Mouse (Mus musculus): ENCODE results near the gene Pitpna.
A peak's percentile ranks its signal among the peaks of the same experiment; 100 is the strongest.

The Pitpna gene

DNA sequence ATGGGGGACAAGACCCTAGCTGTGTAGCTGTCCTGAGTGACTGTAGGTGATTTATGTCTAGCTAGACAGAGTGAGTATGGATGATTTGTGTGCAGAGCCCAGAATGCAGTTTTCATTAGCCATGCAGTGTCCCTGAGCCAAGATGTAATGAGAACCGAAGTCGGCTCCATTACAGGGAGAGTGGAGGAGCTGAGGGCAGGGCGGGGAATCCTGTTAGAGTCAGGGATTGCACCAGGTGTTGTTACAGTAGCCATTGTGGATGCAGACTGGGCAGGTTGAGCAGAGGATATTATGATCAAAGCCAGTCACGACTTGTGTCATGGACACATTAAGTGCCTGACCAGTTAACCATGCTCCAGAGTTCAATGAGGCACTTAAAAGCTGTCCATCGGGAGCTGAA is 55.4 kb downstream of the Pitpna start:
- no peak for DNase-seq

DNA sequence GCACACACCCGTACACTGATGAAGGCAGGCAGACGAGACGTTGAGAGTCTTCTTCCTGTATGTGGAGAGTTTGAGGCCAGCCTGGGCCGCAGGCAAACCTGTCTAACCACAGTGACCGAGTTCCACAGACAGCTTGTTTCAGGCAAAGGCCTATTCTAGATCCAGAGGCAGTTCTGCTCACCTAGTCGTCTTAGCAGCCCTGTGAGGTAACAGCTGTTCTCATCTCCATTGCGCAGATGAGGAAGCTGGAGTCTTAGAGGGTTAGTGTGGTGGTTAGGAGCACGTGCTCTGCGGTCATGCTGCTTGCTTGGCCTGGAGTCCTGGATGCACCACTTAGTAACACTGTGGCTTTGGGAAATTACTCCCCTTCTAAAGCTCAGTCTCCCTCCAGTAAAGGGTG is 56.8 kb downstream of the Pitpna start:
- DNase-seq: no peak

DNA sequence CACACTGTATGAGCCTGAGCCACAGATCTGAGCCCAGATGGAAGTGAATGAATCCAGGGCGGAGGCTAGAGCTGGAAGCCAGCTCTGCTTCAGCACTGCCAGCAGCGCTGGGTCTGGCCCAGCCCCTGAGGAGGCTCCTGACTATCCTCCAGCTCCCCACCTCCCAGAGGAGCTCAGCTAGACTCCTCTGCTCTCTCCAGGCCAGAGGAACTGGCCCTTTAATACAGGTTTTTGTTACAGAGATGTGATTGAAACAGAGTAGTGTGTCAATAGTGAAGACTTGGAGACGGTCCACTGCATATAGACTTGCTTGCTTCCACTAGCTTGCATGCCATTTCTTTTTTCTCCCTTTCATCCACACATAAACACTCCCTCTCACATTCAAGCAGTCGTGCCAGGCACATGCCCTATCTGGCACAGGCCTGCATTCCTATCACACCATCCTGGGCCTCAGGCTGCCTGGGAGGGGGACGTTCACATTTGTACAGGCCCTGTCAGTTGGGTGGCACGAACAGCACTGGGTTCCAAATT is 59.8 kb downstream of the Pitpna start:
- DNase-seq: peak; percentile 64

DNA sequence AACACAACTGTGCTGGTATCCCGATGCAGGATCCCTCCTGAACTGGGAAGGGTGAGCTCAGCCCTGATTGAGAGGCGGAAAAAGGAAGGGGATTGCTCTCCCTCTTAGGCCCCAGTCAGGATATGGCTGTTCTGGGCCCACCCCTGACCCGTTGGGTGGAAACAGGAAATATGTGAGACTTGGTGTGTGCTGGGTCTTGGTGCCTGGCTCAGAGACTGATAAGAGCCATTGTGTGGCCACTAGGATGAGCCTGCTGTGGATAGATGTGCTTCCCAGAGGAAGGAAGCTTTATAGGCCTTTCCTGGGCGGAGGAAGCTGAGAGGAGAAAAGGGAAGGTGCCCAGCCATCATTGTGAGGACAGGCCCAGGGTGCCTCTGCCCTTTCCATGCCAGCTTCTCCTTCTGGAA is 61.3 kb downstream of the Pitpna start:
- no peak for DNase-seq

DNA sequence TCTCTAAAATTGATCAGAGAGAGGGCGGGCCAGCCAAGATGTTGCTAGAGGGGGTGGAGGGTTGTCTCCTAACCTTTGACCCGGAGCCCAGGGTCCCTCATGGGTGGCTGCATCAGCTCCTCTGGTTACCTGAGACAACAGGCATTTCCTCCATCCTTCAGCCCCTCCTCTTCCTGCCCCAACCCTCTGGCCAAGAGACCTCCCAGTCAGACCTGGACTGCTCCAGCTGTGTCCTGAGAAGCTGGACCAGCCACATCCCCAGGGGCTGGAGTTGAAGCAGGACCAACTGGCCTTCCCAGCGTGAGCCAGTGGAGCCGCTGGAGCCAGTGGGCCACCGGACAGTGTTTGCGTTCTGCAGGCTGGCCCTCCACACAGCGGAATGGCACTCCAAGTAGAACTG is 62.4 kb downstream of the Pitpna start, which contains the start of gene Myo1c:
Gene Myo1c, plus strand, starts transcription at position 194 of the 400 bp plus-strand sequence.
- no peak for DNase-seq

DNA sequence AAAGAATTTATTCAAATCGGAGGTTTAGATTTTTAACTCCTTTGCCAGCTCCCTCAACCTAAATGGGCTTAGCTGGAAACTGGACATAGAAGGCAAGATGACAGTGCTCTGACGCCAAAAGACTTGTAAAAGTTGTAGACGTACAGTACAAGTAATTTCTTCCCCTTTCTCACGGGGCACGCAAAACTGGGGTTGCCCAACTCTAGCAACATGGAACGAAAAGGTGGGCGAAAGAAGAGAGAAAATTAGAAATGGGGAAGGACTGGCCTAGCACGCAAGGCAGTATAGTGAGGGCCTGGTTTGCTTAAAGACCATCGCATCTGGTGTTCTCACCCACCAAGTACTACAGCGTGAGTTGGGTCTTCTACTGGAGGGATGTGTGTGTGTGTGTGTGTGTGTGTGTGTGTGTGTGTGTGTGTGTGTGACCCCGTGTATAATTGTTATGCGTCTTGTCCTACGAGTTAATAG is 63.1 kb downstream of the Pitpna start:
- no peak for DNase-seq

DNA sequence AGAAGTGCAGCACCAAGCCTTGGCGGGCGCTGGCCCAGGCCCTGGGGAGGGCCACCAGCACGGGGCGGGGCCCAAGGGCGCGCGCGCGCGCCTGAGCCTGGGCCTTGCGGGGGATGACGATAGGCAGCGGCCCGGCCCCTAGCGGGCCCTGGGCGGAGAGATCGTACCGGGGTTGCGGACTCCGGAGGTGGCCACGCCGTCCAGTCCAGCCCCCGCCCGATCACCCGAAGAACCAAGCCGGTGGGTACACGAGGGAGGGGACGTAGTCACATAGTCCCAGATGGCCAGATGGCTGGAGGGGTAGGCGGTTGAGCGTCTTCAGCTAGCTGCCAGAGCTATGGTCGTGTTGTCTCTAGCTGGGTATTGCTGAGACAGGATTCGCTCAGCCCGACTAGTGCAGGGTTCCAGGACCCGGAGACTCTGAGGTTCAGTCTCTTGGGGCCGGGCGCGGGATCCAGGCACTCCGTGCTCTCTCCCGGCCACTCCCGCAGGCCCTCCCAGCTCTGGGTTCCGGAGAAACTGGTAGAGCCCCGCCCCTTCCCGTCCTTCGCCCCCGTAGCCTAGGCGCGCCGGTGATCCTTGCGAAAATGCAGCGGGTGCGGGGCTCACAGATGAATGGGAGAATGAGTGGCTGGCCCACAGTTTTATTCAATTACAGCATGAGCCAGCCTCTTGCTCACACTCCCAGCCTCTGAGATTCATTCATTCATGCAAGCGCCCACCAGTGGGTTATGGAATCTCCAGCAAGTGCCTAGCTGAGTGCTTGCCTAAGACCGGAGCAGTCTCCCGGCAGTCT is 63.7 kb downstream of the Pitpna start:
- peak; percentile 82 for DNase-seq

DNA sequence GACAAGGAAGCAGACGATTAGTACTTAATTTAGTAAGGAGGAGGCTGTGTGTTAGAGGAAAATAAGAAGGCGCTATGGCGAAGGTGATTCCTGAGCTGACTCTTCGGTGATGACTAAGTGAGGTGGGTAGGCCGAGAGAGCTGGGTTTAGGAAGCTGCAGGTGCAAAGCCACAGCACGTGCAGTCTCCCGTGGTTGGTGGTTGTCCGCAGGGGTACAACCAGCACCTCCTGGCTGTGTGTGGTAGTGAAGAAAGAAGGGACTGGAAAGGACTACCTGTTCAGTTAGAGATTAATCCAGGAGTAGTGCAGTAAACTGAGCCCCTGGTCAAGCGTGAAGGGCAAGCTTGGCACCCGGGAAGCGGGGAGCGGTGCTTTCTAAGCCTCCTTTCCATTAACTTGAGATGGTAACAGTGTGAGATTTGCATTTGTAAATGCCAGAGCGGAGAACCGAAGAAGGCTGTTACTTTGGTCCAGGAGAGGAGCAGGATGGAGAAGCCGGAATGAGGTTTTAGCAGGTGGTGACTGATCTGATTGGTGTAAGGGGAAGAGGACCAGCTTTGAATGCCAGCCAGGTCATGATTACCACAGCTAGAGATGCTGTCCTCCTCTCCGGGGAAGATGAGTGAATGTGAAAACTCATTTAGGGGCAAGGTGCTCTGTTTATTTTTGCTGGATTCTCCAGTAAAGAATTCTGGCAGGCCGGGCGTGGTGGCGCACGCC is 64.5 kb downstream of the Pitpna start:
- no peak for DNase-seq

DNA sequence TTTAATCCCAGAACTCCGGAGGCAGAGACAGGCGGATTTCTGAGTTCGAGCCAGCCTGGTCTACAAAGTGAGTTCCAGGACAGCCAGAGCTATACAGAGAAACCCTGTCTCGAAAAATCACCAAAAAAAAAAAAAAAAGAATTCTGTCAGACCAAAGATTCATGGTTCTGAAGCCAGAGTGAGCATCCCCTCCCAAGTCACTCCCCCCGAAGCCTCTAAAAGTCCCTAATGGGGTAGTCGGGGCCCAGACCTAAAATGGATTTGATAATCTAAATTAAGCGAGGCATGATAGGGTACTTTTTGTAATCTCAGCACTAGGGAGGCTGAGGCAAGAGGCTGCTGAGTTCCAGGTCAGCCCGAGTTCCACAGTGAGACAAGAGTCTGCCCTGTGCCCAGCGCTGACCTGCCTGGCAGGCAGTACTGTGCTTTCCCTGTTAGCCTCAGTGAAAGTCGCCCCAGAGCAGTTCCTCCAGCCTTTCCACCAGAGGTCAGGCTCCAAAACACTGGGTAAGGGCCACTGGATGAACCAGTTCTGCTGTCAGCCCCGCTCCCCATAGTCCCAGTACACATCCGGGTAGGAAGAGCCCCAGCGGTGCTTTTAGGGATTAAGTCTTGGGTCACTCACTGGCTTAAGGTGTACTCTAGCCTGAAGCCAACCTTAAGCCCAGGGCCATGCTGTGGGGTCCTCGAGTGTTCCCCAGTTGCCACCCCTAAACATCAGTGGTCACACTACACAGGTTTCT is 65.2 kb downstream of the Pitpna start:
- DNase-seq: no peak

DNA sequence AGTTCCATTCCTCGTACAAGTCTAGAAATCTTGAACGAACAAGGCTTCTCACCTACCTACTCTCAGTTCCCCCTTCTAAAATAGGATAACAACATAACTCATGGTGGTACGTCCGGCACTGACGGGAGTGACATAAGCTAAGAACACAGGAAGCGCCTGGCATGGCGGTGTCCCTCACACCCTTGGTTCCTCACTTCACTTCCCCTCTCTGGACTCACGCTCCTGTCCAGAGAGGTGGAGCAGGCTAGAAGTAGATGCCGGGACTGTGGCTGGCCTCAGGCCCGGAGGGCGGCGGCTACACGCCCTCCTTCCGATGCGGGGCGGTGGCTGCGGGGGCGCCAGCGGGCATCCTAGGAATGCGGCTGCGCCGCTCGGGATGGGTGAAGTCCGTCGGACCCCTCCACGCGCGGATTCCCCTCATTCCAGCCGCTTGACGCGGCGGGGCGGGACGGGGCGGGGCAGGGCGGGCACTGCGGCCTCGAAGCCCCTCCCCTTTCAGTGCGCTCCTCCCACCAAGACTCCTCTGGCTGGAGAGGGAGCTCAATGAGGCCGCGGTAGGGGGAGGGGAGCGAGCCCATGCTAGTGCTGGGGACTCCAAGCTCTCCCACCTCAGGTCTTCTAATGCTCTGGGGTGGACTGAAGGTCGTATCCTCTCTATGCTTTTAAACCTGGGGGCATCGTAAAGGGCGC is 66.0 kb downstream of the Pitpna start:
- DNase-seq: peak; percentile 82

DNA sequence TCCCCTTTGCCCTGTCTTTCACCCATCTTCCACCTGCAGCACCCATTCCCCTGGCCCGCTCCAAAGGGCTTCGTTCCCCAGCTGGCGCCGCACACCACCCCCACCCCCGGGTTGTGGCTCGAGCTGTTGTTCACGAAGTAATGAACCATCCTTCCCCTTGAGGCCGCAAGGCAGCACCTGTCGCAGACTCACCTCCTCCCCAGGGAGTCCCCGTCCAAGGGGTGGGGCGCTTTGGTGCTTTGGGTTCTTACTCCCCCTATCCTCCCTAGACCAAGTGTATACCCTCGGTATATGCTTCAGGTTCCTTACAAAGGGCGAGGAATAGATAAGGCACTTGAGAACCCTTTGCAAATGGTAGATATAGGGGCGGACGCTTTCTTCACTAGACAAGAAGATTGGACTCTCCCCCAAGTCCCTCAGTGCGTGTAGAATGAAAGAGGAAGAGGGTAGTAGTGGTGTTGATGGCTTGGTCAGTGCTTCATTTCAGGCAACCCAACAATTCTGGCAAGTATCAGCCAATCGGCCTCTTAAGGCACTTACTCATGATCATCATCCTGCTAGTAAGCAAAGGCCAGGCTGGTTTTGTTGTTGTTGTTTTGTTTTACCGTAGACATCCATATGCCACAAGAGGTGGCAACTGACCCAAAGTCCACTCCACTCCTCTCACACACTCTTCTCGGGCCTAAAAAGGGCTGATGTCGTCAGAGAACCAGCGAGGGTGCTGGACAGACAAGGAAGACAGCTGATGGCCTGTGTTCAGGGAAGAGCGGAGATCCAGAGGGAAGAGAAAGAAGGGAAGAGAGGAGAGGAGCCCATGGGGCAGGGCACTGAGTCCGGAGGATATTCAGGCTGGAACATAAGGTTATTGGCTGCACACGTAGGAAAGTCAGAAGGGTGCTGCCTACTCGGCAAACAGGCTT is 66.8 kb downstream of the Pitpna start:
- no peak for DNase-seq

DNA sequence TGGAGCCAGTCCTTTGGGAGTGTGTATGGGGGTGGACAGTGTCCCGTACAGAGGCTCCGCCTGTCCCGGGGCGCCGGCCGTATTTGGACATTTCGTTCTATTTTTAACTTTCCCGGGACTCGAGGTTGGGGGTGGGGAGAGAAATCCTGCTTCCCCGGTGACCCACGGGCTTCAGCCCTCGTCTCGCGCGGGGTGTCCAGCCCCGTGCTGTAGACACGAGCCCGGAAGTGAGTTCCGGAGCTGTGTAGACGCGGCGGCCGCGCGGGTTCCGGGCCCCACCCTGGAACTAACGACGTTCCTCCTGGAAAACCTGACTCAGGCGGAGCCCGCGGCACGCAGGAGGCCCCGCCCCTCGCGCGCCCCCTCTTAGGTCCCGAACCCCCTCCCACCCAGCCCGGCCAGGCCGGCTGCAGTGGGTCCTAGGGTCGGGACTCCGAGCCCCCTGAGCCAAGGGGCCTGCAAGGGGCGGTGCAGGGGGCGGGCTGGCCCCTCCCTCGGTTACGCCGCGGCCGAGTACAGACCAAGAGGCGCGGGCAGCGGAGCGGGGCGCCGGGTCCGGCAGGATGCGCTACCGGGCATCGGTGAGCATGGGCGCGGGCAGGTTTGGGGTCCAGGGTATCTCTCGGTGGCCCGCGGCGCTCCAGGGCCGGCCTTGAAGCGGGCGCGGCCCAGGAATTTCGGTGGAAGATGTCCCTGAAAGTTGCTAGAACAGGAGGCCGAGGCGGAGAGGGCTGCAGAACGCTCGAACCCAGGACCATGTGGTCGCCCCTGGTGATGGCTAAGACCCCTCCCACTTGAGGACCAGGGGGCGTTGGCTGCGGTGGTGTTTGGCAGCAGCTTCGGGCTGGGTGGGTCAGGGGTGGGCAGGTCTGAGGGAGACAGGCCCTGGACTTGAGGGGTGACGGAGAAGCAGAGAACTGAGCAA is 68.0 kb downstream of the Pitpna start:
- DNase-seq: peak; percentile 71

DNA sequence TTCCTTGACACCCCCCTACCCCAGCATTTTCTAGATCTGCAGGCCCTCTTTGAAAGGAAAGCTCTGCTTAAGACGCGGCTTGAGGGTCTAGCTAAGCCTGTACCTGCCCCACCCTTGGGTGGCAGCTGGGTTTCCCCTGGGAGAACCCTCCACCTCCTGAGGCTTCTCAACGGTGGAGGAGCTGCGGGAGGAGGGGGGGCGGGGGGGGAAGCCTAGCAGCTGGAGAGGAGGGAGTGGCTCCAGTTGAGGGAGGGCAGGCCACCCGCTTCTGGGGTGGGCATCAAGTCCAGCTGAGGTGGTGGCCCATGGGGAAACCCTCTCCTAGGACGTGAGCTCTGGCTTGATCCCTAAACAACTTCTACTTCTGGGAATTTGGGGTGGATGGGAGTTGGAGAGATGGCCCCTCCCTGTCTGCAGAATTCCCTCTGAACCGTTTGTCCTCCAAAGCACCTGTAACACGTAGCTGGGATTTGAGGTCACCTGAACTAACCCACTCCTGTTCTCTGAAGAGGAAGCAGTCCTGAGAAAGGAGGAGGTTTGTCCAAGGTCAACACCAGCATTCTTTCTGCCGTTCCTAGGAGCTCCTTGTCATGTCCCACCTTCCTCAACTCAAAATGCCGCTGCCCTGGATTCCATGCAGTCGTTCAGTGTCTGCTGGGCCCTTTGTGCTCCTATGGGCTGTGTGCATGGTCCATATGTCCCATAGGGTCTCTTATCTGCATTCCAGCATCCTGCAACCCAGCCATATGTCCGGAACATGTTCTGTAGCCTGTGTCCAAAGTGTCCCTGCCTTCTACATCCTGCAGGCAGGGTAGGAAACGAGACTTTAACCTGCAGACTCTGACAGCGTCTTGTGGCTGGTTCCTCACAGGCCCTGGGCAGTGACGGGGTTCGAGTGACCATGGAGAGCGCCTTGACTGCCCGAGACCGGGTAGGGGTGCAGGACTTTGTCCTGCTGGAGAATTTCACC is 69.0 kb downstream of the Pitpna start:
- no peak for DNase-seq

DNA sequence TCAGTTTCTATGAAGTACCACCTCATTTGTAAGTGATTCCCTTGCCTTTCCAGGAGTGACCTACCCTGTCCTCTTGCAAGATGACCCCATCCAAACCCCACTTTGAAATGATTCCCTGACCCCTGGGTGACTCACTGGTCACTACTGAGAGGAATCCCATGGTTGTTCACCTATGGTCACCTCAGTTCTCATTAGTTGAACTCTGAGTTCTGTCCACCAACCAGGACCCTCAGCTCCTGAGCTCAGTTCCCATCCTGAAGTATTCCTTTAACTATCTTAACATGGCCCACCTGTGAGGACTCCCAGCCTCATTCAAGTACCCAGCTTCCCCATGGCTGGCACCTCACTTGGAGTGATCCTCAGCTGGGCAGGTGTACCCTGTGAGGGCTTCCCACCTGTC is 69.9 kb downstream of the Pitpna start:
- no peak for DNase-seq

DNA sequence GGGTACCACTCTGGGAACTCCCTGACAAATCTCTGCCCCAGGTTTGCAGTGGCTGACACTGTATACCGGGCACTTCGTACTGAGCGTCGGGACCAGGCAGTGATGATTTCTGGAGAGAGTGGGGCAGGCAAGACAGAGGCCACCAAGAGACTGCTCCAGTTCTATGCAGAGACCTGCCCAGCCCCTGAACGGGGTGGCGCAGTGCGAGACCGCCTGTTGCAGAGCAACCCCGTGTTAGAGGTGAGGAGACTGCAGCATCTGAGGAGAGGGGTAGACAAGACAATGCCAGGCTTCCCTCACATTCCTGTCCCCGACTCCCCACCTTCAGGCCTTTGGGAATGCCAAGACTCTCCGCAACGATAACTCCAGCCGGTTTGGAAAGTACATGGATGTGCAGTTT is 70.4 kb downstream of the Pitpna start:
- no peak for DNase-seq

DNA sequence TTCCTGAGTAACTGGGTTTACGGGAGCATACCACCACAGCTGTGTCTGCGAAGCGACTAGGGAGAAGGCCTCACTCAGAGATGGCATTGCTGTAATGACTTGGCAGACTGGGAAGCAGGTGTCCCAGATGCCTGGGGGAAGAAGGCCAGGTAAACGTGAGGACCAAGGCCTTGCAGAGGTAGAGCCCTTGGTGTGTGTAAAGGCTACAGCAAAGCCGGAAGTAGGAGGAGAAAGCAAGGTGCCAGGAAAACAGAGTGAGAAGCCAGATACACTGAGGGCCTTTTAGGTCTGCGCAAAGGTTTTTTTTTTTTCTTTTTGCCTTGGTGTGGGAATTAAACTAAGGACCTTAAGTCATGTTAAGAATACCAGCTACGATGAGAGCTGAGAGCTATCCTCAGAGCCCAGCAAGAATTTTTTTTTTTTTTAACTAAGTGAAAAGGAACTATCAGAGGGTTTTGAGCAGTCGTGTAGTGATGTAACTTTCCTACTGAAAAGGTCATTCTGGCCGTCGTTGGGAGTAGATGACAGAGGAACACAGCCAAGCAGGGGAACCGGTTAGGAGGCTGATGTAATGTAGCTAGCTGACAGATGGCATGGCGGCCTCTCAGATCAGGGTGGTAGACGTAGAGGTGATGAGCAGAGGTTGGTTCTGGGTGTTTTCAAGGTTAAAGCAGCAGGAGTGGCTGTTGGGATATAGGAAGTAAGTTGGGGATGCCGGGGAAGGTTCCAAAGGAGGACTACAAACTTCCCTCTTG is 71.3 kb downstream of the Pitpna start:
- no peak for DNase-seq

DNA sequence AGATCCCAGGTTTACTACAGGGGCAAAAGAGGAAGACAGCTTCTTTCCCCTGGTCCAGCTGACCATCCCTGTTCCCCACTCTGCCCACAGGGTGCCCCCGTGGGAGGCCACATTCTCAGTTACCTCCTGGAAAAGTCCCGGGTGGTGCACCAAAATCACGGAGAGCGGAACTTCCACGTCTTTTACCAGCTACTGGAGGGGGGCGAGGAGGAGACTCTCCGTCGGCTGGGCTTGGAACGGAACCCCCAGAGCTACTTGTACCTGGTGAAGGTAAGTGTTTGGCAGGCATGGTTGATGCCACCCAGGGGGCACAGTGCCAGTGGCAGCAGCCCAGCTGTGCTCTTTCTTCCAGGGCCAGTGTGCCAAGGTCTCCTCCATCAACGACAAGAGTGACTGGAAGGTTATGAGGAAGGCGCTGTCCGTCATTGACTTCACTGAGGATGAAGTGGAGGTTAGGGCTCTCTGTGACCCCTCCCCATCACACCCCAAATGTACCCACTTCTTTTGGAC is 72.2 kb downstream of the Pitpna start:
- no peak for DNase-seq

Measured in cerebellum, adult 11-12 months (tissue).